Mouse (Mus musculus) erythroid progenitor cell, adult 5-6 weeks (primary cell): ENCODE results near the gene Hils1. TPM values are rescaled to one million over a fixed set of nuclear protein-coding genes. Genes with fewer than 3 reads are reported as not detected.
"Not testable (repeated sequence)": the region's sequence is repeated elsewhere in the genome, so short reads cannot be mapped to it uniquely, and the experiment has no call there.

ENCODE experiments used
- ATAC-seq: replicated peaks from 2 replicates; pipeline ENCODE4 v1.8.0; 2016; ENCODE audit warnings: moderate number of reproducible peaks, mild to moderate bottlenecking, moderate TSS enrichment, inconsistent platforms; ENCODE audit not compliant: poor library complexity, low FRiP score, severe bottlenecking
- total RNA-seq, 2 experiments: library from RNA; stranded (forward) in 1 of 2; stranded (reverse) in 1 of 2; fragments of 150-400 nt in 1 of 2; fragments of 186-747, 209-891 nt in 1 of 2; gene quantifications; 2 replicates each; pipeline versions ENCODE4 v1.2.3 to v1.2.4; 2015 to 2017; ENCODE audit warnings: low replicate concordance in 2 of 2

Gene Hils1
- total RNA-seq, 2 experiments from 2014 or later, result not detected

- ATAC-seq, result no peak
Observed at GRCm38 (mm10) chr11:94945236-94945635, 22.2 kb upstream of the Hils1 start.

GRCm38 (mm10) chr11:94952169-94952568 lies 15.2 kb upstream of the Hils1 start:
- no peak for ATAC-seq

- no peak for ATAC-seq
Observed at GRCm38 (mm10) chr11:94955103-94955502, 12.3 kb upstream of the Hils1 start.

- ATAC-seq, result no peak
Observed at GRCm38 (mm10) chr11:94957693-94958064, 9.7 kb upstream of the Hils1 start.

GRCm38 (mm10) chr11:94958065-94958858 lies 9.1 kb upstream of the Hils1 start:
- ATAC-seq, result no peak

- no peak for ATAC-seq
Observed at GRCm38 (mm10) chr11:94962534-94963101, 4.8 kb upstream of the Hils1 start.

GRCm38 (mm10) chr11:94968187-94968586 lies 794 bp downstream of the Hils1 start:
- no peak for ATAC-seq

- not testable (repeated sequence) for ATAC-seq
Observed at GRCm38 (mm10) chr11:94969709-94970108, 2.3 kb downstream of the Hils1 start.

GRCm38 (mm10) chr11:94970210-94970943 lies 3.0 kb downstream of the Hils1 start:
- ATAC-seq, result 0 out of 2 replicates have a peak, but pooled peaks have one; percentile 55

GRCm38 (mm10) chr11:94971895-94972615 lies 4.7 kb downstream of the Hils1 start:
- ATAC-seq, result no peak

- no peak for ATAC-seq
Observed at GRCm38 (mm10) chr11:94972887-94973286, 5.5 kb downstream of the Hils1 start.

- no peak for ATAC-seq
Observed at GRCm38 (mm10) chr11:94973313-94973712, 5.9 kb downstream of the Hils1 start.

GRCm38 (mm10) chr11:94974951-94975350 lies 7.6 kb downstream of the Hils1 start:
- ATAC-seq, result no peak

- ATAC-seq, result no peak
Observed at GRCm38 (mm10) chr11:94976199-94976598, 8.8 kb downstream of the Hils1 start, which contains the start of gene Sgca. TSS of gene Sgca (minus strand) at chr11:94976327.

GRCm38 (mm10) chr11:94978178-94978915 lies 11.0 kb downstream of the Hils1 start:
- peak; percentile 5; the same call in 1 of the 2 replicates for ATAC-seq

GRCm38 (mm10) chr11:94978947-94979346 lies 11.6 kb downstream of the Hils1 start:
- ATAC-seq, result peak; percentile 98

GRCm38 (mm10) chr11:94979462-94980179 lies 12.2 kb downstream of the Hils1 start:
- ATAC-seq, result 0 out of 2 replicates have a peak, but pooled peaks have one; percentile 17

- ATAC-seq, result no peak
Observed at GRCm38 (mm10) chr11:94985140-94985539, 17.7 kb downstream of the Hils1 start.

GRCm38 (mm10) chr11:94985822-94986221 lies 18.4 kb downstream of the Hils1 start:
- no peak for ATAC-seq
